Mouse (Mus musculus) kidney, adult 2 months (tissue): ENCODE measurements around the gene Nos1.

ENCODE experiments used
- CTCF ChIP-seq: fragments of 200-500 bp; conservative IDR thresholded peaks from 2 replicates; pipeline ENCODE4 v1.5.1; 2011; ENCODE audit warnings: low read depth, mild to moderate bottlenecking, control low read depth, low read length, moderate library complexity, mixed read lengths; ENCODE audit not compliant: insufficient read depth, insufficient read length
- POLR2A ChIP-seq: fragments of 200-500 bp; IDR thresholded peaks from one replicate; pipeline ENCODE4 v1.6.1; 2011; ENCODE audit warnings: low read depth, low read length, control low read depth

DNA sequence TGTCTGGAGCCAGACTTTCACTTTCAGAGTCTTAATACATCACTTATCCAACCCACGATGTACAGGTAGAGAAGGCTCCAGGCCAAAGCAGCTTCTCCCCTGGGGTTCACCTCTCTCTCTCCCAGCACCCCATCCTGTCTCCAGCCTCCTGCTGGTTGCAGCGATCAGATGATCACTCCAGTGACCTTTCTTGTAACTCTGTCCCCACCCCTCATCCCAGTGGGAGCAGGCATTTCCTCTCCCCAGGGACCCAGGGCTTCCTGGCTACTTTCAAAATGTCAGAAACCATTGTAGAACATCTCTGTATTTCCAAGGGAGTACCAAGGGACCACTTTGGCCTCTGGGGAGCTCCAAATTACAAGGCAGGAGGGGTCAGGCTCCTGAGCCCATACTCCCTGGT, 104.2 kb downstream of the Nos1 start:
- TF ChIP-seq POLR2A (no peak), CTCF (no peak)
